Comparison of ENCODE assay signal across 15 mouse cellular contexts in genomic region chr4:95290321-95290720, GRCm38 (mm10).
DNase-seq lines count a peak whose midpoint lies in the region; ATAC-seq and TF ChIP-seq lines count a peak whose summit lies in the region.
"Had no signal": no experiment of that assay in that cellular context is flagged by ENCODE, and none has a peak within 500 bp of the region (broad histone marks: within the 10 kb centered on the region; RNA-seq: fewer than 3 reads in every experiment).

No protein-coding gene starts in this region.

- H3K27ac ChIP-seq in hindbrain, embryonic 13.5 days: no peak overlapping the region
- no peak overlapping the region for H3K27ac ChIP-seq in hindbrain, embryonic 12.5 days
- no peak overlapping the region for H3K27ac ChIP-seq in midbrain, embryonic 14.5 days (replicated peaks; ENCODE audit: low read depth, low read length)
- no peak overlapping the region for H3K27ac ChIP-seq in cerebellum, adult 2 months (ENCODE audit: insufficient read depth, low read length)
- H3K27ac ChIP-seq: left cerebral cortex, adult 2 months; lung, embryonic 15.5 days; midbrain, embryonic 15.5 days had no signal

- no peaks in the 10 kb centered on the region for H3K36me3 ChIP-seq in hindbrain, embryonic 13.5 days
- H3K36me3 ChIP-seq in hindbrain, embryonic 12.5 days: no peaks in the 10 kb centered on the region
- H3K36me3 ChIP-seq in midbrain, embryonic 14.5 days (ENCODE audit: control insufficient read depth, insufficient read depth, low read length): no peaks in the 10 kb centered on the region
- H3K36me3 ChIP-seq: lung, embryonic 15.5 days; midbrain, embryonic 15.5 days had no signal

- 67% methylated on average over 4 of the region's 4 CpGs for WGBS in hindbrain, embryonic 13.5 days
- whole genome bisulfite sequencing in hindbrain, embryonic 12.5 days: 59% methylated on average over 4 of the region's 4 CpGs
- WGBS in midbrain, embryonic 14.5 days: 58% methylated on average over 4 of the region's 4 CpGs
- WGBS in cerebellum, adult 2 months: 12% methylated on average over 4 of the region's 4 CpGs

- peak; percentile 15 for DNase-seq in adrenal gland, adult 8-10 months
- DNase-seq in adrenal gland, adult 18-20 months (ENCODE audit: low spot score in 2 of 2): no peak
- peak; percentile 51 for DNase-seq in 3T3-L1 (ENCODE audit: low read depth, low spot score)
- peak; percentile 26 for DNase-seq in forelimb bud, embryonic 11.5 days (ENCODE audit: low read depth, low spot score)
- no peak for DNase-seq in midbrain, embryonic 14.5 days
- no peak for DNase-seq in cerebellum, adult 2 months
- DNase-seq: B cell, adult 2 months; embryo, embryonic 11 days had no signal

- TF ChIP-seq CTCF in cerebellum, adult 2 months (IDR thresholded peaks at IDR 0.05; ENCODE audit: borderline replicate concordance, insufficient read depth, low read depth, low read length): no peak

- H3K9me3 ChIP-seq in hindbrain, embryonic 13.5 days: no peaks in the 10 kb centered on the region
- no peaks in the 10 kb centered on the region for H3K9me3 ChIP-seq in hindbrain, embryonic 12.5 days (replicated peaks)
- H3K9me3 ChIP-seq in midbrain, embryonic 14.5 days (ENCODE audit: control insufficient read depth, low read length): no peaks in the 10 kb centered on the region
- H3K9me3 ChIP-seq: lung, embryonic 15.5 days; midbrain, embryonic 15.5 days had no signal

- H3K4me2 ChIP-seq in hindbrain, embryonic 13.5 days: no peak overlapping the region
- H3K4me2 ChIP-seq in hindbrain, embryonic 12.5 days (replicated peaks): no peak overlapping the region
- H3K4me2 ChIP-seq in midbrain, embryonic 14.5 days (ENCODE audit: low read length): no peak overlapping the region
- H3K4me2 ChIP-seq: lung, embryonic 15.5 days; midbrain, embryonic 15.5 days had no signal

- ATAC-seq in hindbrain, embryonic 13.5 days (ENCODE audit: low FRiP score): peak; percentile 28; the same call in 1 of the 2 replicates
- ATAC-seq in hindbrain, embryonic 12.5 days (ENCODE audit: low FRiP score): no peak
- ATAC-seq in midbrain, embryonic 14.5 days (ENCODE audit: low FRiP score, low TSS enrichment): no peak
- ATAC-seq: activated CD4-positive, CD25-positive, alpha-beta regulatory T cell, adult 4 months; intestine, embryonic 16.5 days; midbrain, embryonic 15.5 days had no signal

- no peaks in the 10 kb centered on the region for H3K27me3 ChIP-seq in hindbrain, embryonic 13.5 days
- H3K27me3 ChIP-seq in hindbrain, embryonic 12.5 days: no peaks in the 10 kb centered on the region
- no peaks in the 10 kb centered on the region for H3K27me3 ChIP-seq in midbrain, embryonic 14.5 days (ENCODE audit: control insufficient read depth, insufficient read depth, low read length)
- no peaks in the 10 kb centered on the region for H3K27me3 ChIP-seq in cerebellum, adult 2 months (ENCODE audit: control insufficient read depth, insufficient read depth, low read length)
- H3K27me3 ChIP-seq: lung, embryonic 15.5 days; midbrain, embryonic 15.5 days had no signal

- H3K4me3 ChIP-seq in hindbrain, embryonic 13.5 days: no peak overlapping the region
- H3K4me3 ChIP-seq in hindbrain, embryonic 12.5 days: no peak overlapping the region
- no peak overlapping the region for H3K4me3 ChIP-seq in midbrain, embryonic 14.5 days (replicated peaks; ENCODE audit: low read depth, low read length)
- H3K4me3 ChIP-seq in cerebellum, adult 2 months (replicated peaks; ENCODE audit: insufficient read depth, low read depth, low read length): no peak overlapping the region
- H3K4me3 ChIP-seq: left cerebral cortex, adult 2 months; lung, embryonic 15.5 days; midbrain, embryonic 15.5 days had no signal

- H3K9ac ChIP-seq in hindbrain, embryonic 13.5 days: no peak overlapping the region
- no peak overlapping the region for H3K9ac ChIP-seq in hindbrain, embryonic 12.5 days
- H3K9ac ChIP-seq in midbrain, embryonic 14.5 days (replicated peaks; ENCODE audit: low read length): no peak overlapping the region
- H3K9ac ChIP-seq: lung, embryonic 15.5 days; midbrain, embryonic 15.5 days had no signal

- no peak for TF ChIP-seq POLR2A in cerebellum, adult 2 months (IDR thresholded peaks at IDR 0.05; ENCODE audit: borderline replicate concordance, insufficient read depth, low read length)

- H3K4me1 ChIP-seq in hindbrain, embryonic 13.5 days (replicated peaks): no peaks in the 10 kb centered on the region
- H3K4me1 ChIP-seq in hindbrain, embryonic 12.5 days: no peaks in the 10 kb centered on the region
- no peaks in the 10 kb centered on the region for H3K4me1 ChIP-seq in midbrain, embryonic 14.5 days (ENCODE audit: control insufficient read depth, insufficient read depth, low read length)
- no peaks in the 10 kb centered on the region for H3K4me1 ChIP-seq in cerebellum, adult 2 months (ENCODE audit: control insufficient read depth, insufficient read depth, low read length)
- H3K4me1 ChIP-seq: midbrain, embryonic 15.5 days had no signal

Comparison
In these comparisons a context has a peak if more than half of its experiments do, and no peak if none do; other contexts are left out.
1. DNase-seq: peak in adrenal gland, adult 8-10 months (single experiment), 3T3-L1 (single experiment) and forelimb bud, embryonic 11.5 days (single experiment); none in adrenal gland, adult 18-20 months (0 of 2), midbrain, embryonic 14.5 days (single experiment) and cerebellum, adult 2 months (0 of 2).